Mouse (Mus musculus) adrenal gland (tissue): ENCODE measurements around the gene Usp50.

Experiments
- intact Hi-C: fragments of 180-260 bp; cut with DNase I; formaldehyde crosslinking; loops from one replicate; pipeline ENCODE4 v1.15.1; 2025

The Usp50 gene

DNA sequence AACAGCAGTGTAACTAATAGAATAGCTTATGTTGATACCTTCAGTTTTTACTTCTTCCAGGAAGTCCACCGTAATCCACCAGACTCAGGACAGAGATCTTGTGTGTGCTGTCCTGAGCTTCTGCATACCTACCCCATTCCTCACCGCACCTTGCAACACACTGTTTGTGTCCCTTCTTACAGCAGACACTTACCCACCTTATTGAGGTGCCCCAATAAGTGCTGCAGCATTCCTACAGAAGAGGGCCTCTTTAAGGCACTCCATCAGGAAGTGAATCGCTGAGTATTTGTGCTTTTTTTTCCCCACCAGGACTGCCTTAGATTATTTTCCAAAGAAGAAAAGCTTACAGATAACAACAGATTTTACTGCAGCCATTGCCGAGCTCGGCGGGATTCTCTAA lies 27.6 kb downstream of the Usp50 start:
- intact Hi-C loops = loop anchor here (5.0 kb wide), 1 partner anchor 42 kb away; no protein-coding TSS in a partner anchor

DNA sequence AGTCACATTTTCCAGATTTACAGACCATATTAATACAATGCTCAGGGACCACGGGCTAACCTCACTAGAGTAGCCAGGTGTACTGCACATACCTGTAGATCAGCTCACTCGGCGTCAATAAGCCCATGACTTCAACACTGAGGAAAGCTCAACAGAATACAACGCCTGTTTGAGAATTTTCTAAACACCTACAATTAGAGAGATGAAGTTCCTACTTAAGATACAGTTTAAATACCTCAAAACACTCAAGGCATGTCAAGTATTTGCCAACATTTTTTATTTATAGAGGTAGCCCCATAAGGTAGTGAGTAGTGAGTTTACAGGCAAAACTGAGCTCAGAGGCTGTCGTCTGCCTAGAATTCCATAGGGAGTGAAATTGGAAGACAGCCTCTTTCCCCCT lies 39.9 kb downstream of the Usp50 start:
- intact Hi-C loops = loop anchor here (10.0 kb wide), 1 partner anchor 161 kb away; no protein-coding TSS in a partner anchor

DNA sequence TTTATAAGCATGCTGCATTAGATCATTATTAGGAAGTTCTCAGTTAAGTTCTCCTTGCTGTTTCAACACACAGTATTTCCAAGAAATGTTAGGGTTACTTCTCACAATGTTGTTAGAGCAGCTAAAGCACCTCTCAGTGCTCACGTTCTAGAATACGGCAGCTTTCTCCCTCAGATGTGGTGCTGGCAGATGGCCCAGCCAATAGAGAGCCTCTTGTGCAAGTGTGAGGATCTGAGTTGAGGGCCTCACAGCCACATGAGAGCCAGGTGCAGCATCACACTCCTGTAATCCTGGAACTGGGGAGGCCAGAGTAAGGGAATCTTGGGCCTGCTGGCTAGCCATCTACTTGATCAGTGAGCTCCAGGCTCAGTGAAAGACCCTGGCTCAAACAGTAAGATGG lies 43.0 kb downstream of the Usp50 start:
- intact Hi-C loops = loop anchor here (10.0 kb wide), 1 partner anchor 164 kb away; no protein-coding TSS in a partner anchor

DNA sequence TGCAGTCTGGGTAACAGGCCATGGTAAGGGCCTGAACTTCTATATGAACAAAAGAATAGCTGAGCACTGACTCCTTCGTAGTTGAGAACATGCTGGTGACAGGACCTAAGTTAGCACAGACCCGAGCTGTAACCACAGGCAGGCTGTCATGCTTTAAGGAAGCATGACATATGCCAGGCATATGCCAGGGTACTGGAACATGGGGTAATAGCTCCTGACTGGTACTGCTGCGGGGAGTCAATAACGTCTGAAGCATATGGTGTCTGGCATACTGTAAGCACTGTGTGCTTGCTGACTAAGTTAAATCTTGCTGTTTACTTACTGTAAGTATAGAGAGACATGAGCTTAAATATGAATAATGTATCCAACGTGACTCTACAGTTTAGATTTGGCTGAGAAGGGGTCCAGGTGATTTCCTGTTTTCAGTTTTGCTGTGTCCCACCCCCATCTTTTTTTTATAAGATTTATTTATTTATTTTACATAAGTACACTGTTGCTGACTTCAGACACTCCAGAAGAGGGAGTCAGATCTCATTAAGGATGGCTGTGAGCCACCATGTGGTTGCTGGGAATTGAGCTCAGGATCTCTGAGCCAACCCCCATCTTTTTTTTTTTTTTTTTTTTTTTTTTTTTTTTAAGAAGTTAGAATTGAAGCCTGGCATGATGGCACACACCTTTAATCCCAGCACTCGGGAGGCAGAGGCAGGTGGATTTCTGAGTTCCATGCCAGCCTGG lies 47.8 kb downstream of the Usp50 start:
- intact Hi-C loops = no loop called here

DNA sequence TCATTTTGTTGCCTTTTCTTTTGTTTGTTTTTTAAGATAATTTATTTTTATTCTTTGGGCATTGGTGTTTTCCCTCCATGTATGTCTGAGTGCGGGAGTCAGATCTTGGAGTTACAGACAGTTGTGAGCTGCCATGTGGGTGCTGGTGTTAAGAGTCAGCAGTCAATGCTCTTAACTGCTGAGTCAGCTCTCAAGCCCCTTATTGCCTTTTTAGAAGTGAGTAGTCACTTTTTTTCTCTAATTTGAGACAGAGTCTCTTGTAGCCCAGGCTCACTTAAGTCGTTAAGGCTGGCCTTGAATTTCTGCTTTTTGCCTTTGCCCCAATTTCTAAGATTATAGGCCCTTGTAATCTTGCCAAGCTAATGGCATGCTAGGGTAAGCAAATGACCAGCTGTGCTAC lies 52.8 kb downstream of the Usp50 start:
- intact Hi-C loops = no loop called here

DNA sequence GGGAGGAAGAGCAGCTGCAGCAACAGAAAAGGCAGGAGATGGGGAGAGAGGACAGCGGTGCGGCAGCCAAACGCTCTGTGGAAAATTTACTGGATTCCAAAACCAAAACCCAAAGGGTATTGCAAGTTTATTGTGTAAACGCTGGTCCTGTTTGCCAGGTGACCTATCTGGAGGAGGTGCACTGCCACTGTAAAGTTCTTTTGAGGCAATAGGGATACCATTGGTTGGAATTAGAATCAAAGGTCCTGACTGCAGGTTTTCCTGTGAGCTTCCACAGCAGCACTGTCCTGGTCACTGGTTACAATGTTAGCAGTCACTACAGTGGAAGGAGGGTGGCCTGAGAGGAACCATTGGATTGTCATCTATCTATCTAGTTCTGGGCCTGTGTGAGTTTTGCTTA lies 54.1 kb downstream of the Usp50 start:
- intact Hi-C loops = no loop called here

DNA sequence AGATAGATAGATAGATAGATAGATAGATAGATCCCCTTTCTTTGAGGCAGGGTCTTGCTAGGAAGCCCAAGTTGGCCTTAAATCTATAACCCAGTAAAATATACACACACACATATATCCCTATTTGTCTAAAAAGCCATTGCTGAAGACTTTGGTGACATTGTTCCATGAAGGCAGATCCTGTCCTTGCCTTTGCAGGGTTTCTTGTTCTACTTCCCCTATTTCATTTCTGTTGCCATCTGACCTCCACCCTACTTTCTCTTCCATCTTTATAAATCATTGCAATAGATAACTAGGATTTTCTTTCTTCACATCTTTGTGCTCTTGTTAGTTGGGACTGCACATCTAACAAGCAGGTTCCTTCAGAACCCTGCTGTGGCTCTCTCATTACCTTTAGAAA lies 70.3 kb downstream of the Usp50 start:
- intact Hi-C loops = no loop called here

DNA sequence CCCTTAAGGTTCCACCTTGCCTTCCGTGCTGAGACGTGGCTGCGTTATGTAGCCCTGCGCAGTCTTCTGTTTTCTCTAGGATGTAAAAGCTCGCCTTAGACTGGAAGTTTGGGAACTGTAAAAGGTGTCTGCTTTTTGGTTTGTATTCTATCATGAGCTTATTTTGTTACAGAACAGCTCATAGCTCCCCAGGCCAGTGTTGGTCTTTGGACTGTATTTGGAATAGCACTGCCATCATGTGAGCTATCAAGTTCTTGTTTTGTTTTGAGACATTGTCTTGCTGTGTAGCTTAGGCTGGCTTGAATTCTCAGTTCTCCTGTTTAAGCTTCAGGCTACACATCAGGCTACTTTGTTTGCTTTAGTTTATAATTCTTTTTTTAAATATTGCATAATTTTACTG lies 70.7 kb downstream of the Usp50 start:
- intact Hi-C loops = no loop called here

DNA sequence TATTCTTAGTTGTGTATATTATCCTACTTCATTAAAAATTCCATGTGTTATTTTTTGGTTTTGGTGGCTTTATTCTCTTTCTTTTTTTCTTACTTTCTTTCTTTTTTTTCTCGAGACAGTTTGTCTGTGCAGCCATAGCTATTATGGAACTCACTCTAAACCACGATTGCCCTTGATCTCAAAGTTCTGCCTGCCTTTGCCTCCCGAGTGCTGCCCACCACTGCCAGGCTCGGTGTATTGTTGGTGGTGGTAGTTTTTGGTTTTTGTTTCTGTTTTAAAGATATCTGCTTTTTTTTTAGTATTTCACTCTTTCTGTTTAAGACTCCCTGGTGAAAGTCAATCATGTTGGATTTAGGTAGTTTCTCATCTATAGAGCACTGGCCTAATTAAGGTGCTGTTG lies 74.9 kb downstream of the Usp50 start:
- intact Hi-C loops = no loop called here

DNA sequence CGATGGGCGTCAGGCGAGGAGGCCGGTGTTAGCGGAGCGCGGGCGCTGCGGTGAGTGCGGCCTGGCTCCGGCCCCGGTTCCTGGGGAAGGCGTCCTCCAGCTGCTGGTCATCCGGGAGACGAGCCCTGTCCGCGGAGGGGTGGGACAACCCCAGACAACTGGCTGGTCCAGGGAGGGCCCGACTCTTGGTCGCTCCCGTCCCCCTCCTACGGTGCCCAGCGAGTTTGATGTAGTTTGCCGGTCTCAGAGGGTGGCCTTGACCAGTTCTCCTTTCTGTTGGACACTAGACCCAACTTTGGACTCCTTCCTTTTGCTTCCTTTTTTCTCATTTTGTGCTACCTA lies 75.9 kb downstream of the Usp50 start:
- intact Hi-C loops = loop anchor here (2.0 kb wide), 1 partner anchor 33 kb away; no protein-coding TSS in a partner anchor

DNA sequence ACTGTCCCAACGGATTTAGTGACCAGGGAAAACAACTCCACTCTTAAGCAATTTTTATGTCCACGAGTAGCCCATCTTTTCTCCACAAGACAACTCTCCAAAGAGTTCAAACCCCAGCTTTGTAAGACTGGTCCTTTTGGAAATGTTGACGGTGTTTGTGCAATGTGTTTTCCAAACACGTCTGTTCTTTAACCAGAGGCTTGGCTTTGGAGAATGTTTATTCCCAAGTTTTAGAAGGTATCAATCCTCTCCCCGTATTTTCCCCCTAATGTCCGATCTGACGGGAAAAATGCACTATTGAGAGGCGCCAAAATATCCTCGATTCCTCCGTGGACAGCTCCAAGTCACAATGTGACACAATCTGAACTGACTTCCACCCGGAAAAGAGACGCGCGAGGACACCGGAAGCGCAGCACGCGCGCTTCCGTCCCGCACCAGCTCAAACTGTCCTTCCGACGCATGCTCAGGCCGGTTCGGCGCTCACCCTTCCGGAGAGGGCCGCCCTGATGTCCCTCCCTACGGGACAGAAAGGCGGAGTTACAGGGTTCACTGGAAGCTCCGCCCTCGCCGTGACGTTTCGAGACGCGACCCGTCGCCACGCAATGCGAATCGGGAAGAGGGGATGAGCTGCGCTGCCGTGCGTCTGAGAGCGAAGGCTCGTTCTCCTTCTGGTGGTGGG lies 76.4 kb downstream of the Usp50 start, which contains the start of gene Usp8:
TSS of gene Usp8 (plus strand) at position 570 of the 679 bp plus-strand sequence.
- intact Hi-C loops = loop anchor here (2.0 kb wide), 1 partner anchor 32 kb away; no protein-coding TSS in a partner anchor

DNA sequence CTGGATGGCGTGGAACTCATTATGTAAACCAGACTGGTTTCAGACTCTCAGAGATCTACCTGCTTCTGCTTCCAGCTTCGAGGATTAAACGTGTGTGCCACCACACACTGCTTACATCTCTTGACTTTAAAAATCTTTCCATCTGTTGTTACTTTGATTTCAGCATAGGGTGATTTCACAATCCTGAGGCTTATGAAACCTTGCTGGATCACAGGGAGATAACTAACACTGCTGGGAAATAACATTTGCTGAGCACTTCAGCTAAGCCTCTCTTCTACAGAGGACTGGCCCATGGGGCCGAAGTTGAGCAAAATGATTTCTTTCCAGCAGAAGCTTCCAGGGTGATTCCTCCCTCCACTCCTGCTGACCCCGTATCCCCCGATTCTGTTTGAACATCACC lies 88.0 kb downstream of the Usp50 start:
- intact Hi-C loops = no loop called here

DNA sequence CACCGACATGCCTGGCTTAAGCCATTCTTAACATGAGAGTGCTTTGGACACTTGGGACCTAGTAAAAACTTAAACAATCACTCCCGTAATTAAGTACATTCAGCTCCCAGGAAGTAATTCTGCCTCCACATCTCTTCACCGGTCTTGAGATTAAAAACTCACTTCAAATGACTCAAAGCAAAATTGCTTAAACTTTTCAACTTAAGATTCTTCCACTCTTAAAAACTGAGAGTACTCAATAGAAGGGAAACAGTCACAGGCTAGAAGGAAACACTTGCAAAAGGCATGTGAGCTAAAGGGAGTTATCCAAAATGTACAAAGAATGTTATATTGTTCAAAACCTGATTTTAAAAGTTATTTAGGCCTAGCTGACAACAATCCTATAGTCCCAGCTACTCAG lies 92.0 kb downstream of the Usp50 start:
- intact Hi-C loops = no loop called here

DNA sequence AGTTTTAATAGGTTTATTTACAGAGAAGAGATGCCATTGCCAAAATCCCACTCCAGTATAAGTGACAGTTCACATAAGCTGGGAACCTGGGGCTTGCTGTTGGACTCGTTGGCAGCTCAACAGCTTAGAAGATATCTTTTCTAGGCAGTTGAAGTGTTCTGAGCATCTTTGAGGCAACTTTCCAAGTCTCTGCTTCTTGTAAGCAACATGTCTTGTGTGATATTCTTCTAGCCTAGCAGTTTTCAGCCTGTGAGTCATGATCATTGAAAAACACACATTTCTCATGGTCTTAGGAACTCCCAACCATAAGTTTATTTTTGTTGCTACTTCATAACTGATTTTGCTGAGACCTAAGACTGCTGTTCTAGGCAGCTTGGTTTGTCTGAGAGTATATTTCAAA lies 100.3 kb downstream of the Usp50 start:
- intact Hi-C loops = no loop called here

DNA sequence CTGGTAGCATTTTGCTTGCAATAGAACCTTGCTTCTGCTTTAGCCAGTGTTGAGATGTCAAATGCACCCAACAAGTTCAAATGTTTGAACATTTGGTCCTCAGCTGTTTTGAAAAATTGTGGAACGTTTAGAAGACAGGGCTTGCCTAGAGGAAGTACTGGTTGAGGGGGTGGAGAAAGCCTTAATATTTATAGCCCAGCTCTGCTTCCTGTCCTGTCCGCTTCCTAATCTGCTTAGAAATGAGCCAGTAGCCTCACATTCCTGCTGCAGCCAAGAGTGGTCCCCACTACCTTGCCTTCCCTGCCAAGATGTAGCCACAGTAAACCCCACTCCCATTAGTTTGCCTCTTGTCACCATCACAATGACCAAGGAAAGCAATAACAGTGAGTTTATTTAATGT lies 100.9 kb downstream of the Usp50 start:
- intact Hi-C loops = no loop called here

DNA sequence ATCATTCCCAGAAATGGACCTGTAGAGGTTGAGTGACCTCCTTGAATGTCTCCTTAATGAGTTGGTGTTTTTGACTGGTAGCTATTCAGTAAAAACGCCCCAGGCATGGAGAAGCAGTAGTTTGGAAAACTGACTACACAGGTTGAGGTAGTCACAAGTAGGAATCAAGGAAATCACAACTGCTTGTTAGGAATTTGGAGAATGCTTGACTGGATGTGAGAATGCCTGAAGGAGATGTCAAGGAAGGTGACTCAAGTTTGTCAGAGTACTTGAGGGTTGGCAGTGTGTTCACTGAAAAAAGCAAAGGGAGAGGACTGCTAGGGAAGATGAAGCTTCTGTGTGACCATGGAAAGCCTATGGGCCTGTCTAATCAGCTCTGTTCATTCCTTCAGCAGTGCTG lies 105.9 kb downstream of the Usp50 start:
- intact Hi-C loops = no loop called here

DNA sequence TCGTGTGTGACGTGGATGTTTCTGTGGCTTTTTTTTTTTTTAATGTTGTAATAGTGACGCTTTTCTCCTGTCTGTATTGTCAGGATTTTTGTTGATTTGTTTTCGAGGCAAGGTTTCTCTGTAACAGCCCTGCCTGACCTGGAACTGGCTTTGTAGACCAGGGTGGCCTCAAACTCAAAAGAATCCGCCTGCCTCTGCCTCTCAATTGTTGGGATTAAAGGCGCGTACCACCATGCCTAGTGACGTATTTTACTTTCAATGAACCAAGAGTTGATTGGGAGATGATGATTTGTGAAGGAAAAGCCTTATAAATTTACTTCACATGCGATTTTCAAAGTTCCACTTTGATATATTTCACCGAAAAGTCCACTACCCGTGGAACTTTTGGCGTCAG lies 107.2 kb downstream of the Usp50 start, which contains the start of gene Gabpb1:
TSS of gene Gabpb1 (minus strand) at position 216 of the 394 bp plus-strand sequence.
- intact Hi-C loops = no loop called here

DNA sequence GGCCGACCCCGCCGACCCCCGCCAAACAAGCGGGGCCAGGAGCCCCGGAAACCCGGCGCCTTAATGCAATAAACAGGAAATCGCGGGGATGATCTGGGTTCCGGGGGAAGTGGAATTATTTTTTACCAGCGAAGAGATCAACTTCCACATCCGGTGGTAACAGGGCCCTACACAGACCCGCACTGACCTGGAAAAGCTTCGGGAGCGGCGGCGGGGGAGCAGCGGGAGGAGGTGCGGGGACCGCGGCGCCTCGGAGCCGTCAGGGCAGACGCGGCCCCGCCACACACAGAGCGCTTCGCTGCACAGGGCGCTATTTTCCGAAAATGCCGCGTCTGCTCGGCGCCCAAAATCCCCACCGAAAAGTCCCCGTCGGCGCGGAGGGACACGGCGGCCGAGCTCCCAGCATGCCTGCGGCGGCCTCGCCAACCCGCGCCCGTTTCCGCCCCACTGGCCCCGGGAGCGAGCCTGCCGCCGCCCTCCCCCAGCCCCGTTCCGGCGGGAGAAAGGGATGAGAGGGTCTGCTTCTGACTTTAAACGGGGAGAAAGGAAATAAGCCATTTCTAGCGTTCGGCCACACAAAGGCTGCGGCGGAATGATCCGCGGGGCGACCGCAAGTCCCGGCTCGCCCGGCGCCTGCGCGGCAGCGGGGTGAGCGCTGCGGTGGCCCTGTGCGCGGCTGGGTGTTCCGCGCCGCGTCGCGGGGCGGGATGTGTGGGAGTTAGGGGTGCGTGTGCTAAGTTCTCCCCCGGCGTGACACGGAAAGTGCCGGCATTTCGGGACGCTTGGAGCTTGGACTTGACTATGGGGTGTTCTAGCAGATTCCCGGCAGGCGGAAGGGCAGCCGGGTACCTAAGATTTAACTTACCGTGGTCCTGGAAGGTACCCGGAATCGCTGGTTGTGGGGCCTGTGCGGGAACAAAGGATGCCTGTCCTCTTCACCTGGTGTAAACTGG lies 107.8 kb downstream of the Usp50 start:
- intact Hi-C loops = loop anchor here (2.0 kb wide), 1 partner anchor 31 kb away; the partner anchor contains the start of gene Usp8

DNA sequence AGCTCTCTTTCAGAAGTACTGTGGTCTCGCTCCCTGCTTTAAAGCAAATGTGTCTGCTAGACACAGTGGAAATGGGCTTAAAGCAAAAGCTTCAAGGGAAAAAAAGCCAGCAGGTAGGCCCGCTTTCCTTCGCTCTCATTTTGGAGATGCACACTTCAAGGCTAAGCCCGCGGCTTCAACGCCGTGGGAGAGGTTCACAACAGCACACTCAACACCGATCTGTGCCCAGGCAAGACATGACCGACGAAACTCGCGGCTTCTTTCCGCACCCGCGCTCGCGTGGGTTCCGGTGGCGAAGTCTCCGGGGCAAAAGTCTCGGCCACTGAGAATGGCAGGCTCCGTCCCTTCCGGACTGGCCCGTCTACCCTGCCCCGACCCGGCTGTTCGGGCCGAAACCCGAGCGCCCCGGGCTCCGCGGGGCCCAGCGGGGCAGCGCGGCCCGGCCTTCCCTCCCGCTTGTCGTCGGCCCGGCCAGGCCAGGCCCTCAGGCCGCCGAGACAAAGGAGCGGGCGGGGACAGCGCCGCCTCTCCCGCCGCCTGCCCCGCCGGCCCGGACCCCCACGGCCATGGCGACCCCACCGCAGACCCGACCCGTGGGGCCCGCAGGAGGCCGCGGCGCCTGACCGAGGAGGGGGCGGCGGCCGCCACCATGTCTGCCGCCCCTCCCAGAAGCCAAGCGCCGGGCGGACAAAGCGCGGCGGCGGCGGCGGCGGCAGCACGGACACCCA lies 108.7 kb downstream of the Usp50 start:
- intact Hi-C loops = loop anchor here (2.0 kb wide), 1 partner anchor 32 kb away; the partner anchor contains the start of gene Usp8
